Mouse (Mus musculus) liver, embryonic 14.5 days (tissue): ENCODE measurements around the gene Iqch.

Experiments used
- CTCF ChIP-seq: IDR thresholded peaks from 2 replicates; pipeline ENCODE4 v1.5.1; 2016; ENCODE audit warnings: antibody characterized with exemption, low read depth, control low read depth
- EP300 ChIP-seq: IDR thresholded peaks from 2 replicates; pipeline ENCODE4 v1.6.1; 2016; ENCODE audit warnings: antibody characterized with exemption, low read depth

DNA sequence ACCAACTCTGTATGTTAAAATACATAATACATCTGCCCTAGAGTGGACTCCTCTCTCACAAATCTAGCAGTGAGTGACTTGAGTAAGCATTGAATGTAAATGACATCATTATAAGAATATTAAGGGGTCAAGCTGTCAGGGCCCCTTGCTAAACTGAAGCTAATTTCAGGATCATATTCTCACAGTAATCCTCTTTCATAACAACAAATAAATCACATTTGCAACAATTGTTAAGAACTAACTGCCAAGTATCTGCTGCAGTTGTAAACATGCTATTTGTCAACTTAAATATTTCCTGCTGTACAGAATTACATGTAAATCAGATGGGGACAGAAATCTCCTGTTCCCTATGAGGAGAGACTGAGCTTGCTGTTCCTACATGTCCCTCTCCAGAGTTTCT lies 145.9 kb downstream of the Iqch start:
- TF ChIP-seq CTCF (no peak), EP300 (no peak)
